Mouse (Mus musculus) lung, adult 2 months (tissue): ENCODE measurements around the gene Golm1.

Experiments
- CTCF ChIP-seq: fragments of 200-500 bp; IDR thresholded peaks from 2 replicates; pipeline ENCODE4 v1.5.1; 2011; ENCODE audit warnings: mild to moderate bottlenecking, low read length, control low read depth; ENCODE audit not compliant: insufficient read depth
- POLR2A ChIP-seq: fragments of 200-500 bp; IDR thresholded peaks from 2 replicates; pipeline ENCODE4 v1.6.1; 2011; ENCODE audit warnings: low read depth, mild to moderate bottlenecking, control low read depth, low read length, borderline replicate concordance; ENCODE audit errors: extremely low read depth

GRCm38 (mm10) chr13:59671521-59671920 lies 4.1 kb downstream of the Golm1 start:
- TF ChIP-seq CTCF = no peak
- no peak for TF ChIP-seq POLR2A
